Mouse (Mus musculus) liver, postnatal 0 days (tissue): Measurements from ENCODE around the gene Grik1.

Source experiments
- CTCF ChIP-seq: sonication (generic); IDR thresholded peaks from 2 replicates; pipeline ENCODE4 v1.5.1; 2016; ENCODE audit warnings: antibody characterized with exemption, low read depth
- EP300 ChIP-seq: IDR thresholded peaks from 2 replicates; pipeline ENCODE4 v1.6.1; 2016; ENCODE audit warnings: antibody characterized with exemption, low read depth, mild to moderate bottlenecking

- no peak for TF ChIP-seq CTCF
- no peak for TF ChIP-seq EP300
Observed at GRCm38 (mm10) chr16:88211852-88212251, 78.2 kb downstream of the Grik1 start.
